Mouse (Mus musculus): ENCODE results near the gene Dohh.

Gene Dohh

GRCm38 (mm10) chr10:81429605-81430061, 45.4 kb downstream of the Dohh start:
- DNase-seq (ENCODE audit: low spot score in 2 of 2) = peak in 1 of 2 experiments; percentile 72

GRCm38 (mm10) chr10:81430141-81430830, 46.1 kb downstream of the Dohh start:
- peak; percentile 71 to 80 for DNase-seq (ENCODE audit: low spot score in 2 of 2)

GRCm38 (mm10) chr10:81430831-81431525, 46.8 kb downstream of the Dohh start:
- peak in 1 of 2 experiments; percentile 77 for DNase-seq (ENCODE audit: low spot score in 2 of 2)

GRCm38 (mm10) chr10:81431526-81432168, 47.4 kb downstream of the Dohh start:
- peak in 1 of 2 experiments; percentile 47 for DNase-seq (ENCODE audit: low spot score in 2 of 2)

- DNase-seq (ENCODE audit: low spot score in 2 of 2) = no peak
Measured at GRCm38 (mm10) chr10:81432169-81432867, 48.1 kb downstream of the Dohh start.

GRCm38 (mm10) chr10:81432868-81433262, 48.6 kb downstream of the Dohh start:
- peak; percentile 94 to 95 for DNase-seq (ENCODE audit: low spot score in 2 of 2)

- DNase-seq (ENCODE audit: low spot score in 2 of 2) = no peak
Measured at GRCm38 (mm10) chr10:81433541-81434289, 49.5 kb downstream of the Dohh start.

- no peak for DNase-seq (ENCODE audit: low spot score in 2 of 2)
Measured at GRCm38 (mm10) chr10:81434361-81435263, 50.4 kb downstream of the Dohh start.

- peak; percentile 59 to 77 for DNase-seq (ENCODE audit: low spot score in 2 of 2)
Measured at GRCm38 (mm10) chr10:81435436-81435835, 51.2 kb downstream of the Dohh start.

Data from right cerebral cortex, adult 2 months (tissue).